Mouse (Mus musculus) adrenal gland, adult 18-20 months (tissue): ENCODE data around the gene Rb1. TPM values are rescaled to one million over a fixed set of nuclear protein-coding genes. Genes with fewer than 3 reads are reported as not detected.

Experiments used
- DNase-seq, 2 experiments: peaks; one replicate each; pipeline ENCODE4 v3.0.0; 2021 to 2022; ENCODE audit warnings: low spot score in 2 of 2
- total RNA-seq, 2 experiments: library from RNA; stranded (reverse); gene quantifications; 1 replicate in 1 of 2; 2 replicates in 1 of 2; pipeline ENCODE4 v1.2.3; 2021

The Rb1 gene
- total RNA-seq, 2 experiments from 2014 or later, result 19.0 to 31.7 TPM

- DNase-seq, result no peak
These were observed 103.2 kb downstream of the Rb1 start for GRCm38 (mm10) chr14:73222316-73222970.

- DNase-seq, result no peak
These were observed 108.6 kb downstream of the Rb1 start for GRCm38 (mm10) chr14:73217062-73217461.

- no peak for DNase-seq
These were observed 114.1 kb downstream of the Rb1 start for GRCm38 (mm10) chr14:73211477-73211876.

GRCm38 (mm10) chr14:73210196-73210595 is 115.4 kb downstream of the Rb1 start:
- DNase-seq, result no peak

- no peak for DNase-seq
These were observed 116.4 kb downstream of the Rb1 start for GRCm38 (mm10) chr14:73209262-73209661.

- DNase-seq, result no peak
These were observed 121.6 kb downstream of the Rb1 start for GRCm38 (mm10) chr14:73204016-73204415.

- DNase-seq, result no peak
These were observed 124.2 kb downstream of the Rb1 start for GRCm38 (mm10) chr14:73201447-73201846.

GRCm38 (mm10) chr14:73199058-73199457 is 126.6 kb downstream of the Rb1 start:
- no peak for DNase-seq

GRCm38 (mm10) chr14:73186875-73187274 is 138.7 kb downstream of the Rb1 start:
- DNase-seq, result no peak

GRCm38 (mm10) chr14:73181144-73181543 is 144.5 kb downstream of the Rb1 start:
- DNase-seq, result no peak

- DNase-seq, result no peak
These were observed 145.0 kb downstream of the Rb1 start for GRCm38 (mm10) chr14:73180671-73181070.

- no peak for DNase-seq
These were observed 146.4 kb downstream of the Rb1 start for GRCm38 (mm10) chr14:73179221-73179681.

- no peak for DNase-seq
These were observed 147.7 kb downstream of the Rb1 start for GRCm38 (mm10) chr14:73177961-73178360.

GRCm38 (mm10) chr14:73176266-73176665 is 149.4 kb downstream of the Rb1 start:
- no peak for DNase-seq

- DNase-seq, result no peak
These were observed 149.8 kb downstream of the Rb1 start for GRCm38 (mm10) chr14:73175814-73176213.

- DNase-seq, result no peak
These were observed 150.6 kb downstream of the Rb1 start for GRCm38 (mm10) chr14:73175031-73175430.

- no peak for DNase-seq
These were observed 151.3 kb downstream of the Rb1 start for GRCm38 (mm10) chr14:73174091-73174995.

- DNase-seq, result no peak
These were observed 152.0 kb downstream of the Rb1 start for GRCm38 (mm10) chr14:73173662-73174061.

- DNase-seq, result no peak
These were observed 153.2 kb downstream of the Rb1 start for GRCm38 (mm10) chr14:73172196-73173011.

GRCm38 (mm10) chr14:73169926-73170844 is 155.4 kb downstream of the Rb1 start:
- no peak for DNase-seq
